Mouse (Mus musculus) NIH3T3 (cell line): ENCODE results near the gene Fbxw9.
A peak's percentile ranks its signal among the peaks of the same experiment; 100 is the strongest.

Experiments
- DNase-seq: peaks from one replicate; pipeline ENCODE4 v3.0.0-alpha.2; 2012; ENCODE audit warnings: low read depth

Gene Fbxw9

DNA sequence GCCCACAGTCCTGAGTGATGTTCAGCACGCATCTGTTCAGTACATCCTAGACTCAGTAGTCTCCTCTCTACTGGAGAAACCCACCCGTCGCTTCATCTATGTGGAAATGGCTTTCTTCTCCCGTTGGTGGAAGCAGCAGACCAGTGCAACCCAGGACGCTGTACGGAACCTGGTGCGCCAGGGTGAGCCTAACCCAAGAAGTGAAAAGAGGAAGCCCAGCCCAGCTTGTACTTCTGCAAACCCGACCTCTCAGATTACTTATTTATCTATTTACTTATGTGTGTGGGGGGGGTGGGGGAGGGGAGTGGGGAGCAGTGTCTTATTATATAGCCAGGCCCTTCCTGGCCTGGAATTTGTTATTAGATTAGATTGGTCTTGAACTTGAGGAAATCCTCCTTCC is 24.8 kb downstream of the Fbxw9 start:
- DNase-seq = no peak

DNA sequence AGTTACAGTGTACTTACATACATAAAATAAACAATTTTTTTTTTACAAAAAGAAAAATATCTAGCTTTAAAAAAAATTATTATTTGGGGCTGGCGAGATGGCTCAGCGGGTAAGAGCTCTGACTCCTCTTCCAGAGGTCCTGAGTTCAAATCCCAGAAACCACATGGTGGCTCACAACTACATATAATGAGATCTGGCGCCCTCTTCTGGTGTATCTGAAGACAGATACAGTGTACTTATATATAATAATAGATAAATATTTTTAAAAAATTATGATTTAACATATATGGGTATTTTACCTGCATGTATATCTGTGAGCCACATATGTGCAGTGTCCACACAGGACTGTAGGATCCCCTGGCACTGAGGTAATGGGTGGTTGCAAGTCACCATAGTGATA is 26.4 kb downstream of the Fbxw9 start:
- no peak for DNase-seq

DNA sequence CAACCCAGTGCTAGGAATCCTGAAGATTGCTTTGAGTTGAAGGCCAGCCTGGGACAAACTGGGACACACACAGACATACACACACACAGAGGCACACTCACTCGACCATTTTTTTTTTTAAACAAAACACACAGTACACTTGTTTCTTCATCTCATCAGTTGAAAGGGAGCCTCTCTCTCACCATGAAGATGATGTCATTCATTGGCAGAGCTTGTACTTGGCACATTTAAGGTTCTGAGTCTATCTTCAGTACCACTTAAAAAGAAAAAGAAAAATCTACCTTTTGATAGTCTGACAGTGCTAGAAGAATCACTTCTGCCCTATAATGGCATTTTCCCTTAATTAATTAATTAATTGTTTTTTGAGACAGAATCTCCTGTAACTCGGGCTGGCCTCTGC is 28.9 kb downstream of the Fbxw9 start:
- peak; percentile 57 for DNase-seq

DNA sequence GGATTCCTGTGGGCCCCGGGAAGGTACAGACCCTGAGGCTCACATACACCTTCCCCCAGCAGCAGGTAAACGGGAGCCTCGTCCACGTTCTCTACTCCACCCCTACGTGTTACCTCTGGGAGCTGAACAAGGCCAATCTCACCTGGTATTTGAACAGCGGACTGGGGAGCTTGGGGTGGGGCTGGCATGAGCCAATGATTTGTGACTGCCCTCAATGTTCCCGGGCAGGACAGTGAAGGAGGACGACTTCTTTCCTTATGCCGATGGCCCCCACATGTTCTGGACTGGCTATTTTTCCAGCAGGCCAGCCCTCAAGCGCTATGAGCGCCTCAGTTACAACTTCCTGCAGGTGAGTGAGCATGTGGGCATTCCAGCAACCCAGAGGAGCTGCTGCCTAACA is 31.0 kb downstream of the Fbxw9 start:
- DNase-seq = no peak

DNA sequence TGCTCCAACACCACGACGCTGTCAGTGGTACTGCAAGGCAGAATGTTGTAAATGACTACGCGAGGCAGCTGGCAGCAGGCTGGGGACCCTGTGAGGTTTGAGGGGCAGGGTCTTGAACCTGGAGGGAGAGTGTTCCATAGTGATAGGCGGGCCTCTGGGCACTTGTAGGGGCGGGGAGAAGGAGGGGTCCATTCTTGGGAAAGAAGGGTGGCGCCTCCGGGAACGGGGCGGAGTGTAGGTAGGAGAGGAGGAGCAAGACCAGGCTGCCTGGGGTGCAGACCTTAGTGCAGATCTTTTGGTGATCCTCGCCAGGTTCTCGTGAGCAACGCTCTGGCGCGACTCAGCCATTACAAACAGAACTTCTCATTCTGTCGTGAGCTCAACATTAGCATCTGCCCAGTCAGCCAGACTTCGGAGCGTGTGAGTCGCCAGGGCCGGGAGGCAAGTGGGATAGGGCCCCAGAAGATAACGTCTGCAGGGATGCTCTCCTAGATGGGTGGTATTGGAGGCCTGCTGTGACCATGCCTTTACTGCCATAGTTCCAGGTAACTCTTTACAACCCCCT is 31.8 kb downstream of the Fbxw9 start:
- no peak for DNase-seq

DNA sequence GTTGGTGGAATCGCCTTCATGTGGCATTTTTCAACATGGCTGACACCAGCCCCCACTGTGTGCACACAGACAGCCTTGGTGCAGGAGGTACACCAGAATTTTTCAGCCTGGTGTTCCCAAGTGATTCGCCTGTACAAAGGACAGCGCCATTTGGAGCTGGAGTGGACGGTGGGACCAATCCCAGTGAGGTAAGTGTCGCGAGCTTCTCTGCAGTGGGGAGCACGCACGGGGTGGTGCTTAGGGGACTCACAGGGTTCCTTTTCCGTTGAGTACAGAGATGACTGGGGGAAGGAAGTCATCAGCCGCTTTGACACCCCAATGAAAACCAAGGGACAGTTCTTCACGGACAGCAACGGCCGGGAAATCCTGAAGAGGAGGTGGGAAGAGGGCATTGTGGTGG is 35.2 kb downstream of the Fbxw9 start:
- no peak for DNase-seq

DNA sequence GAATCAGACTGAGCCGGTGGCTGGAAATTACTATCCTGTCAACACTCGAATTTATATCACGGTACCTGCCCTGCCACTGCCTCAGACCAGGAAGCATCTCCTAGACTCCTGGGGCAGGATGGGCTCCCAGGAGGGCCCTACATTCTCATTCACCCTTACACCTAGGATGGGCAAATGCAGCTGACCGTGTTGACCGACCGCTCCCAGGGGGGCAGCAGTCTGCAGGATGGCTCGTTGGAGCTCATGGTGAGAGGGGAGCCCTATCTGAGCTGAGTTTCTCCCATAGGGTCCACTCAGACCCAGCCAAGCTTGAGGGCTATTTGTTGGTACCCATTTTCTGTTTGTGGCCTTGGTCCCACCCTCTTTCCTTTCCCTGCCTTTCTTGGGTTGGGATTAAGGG is 35.7 kb downstream of the Fbxw9 start:
- no peak for DNase-seq

DNA sequence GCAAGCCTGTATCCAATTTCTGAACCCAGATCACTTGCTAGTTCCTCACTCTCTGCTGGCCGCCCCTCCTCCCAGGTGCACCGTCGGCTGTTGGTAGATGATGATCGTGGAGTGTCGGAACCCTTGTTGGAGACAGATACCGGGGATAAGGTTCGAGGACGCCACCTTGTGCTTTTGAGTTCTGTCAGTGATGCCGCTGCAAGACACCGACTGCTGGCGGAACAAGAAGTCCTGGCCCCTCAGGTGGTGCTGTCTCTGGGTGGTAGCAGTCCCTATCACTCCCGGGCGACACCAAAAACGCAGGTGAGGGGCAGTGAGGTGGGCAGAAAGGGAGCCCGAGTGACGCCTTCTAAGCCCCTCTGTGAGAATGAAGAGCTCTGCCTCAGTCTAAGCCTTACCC is 36.3 kb downstream of the Fbxw9 start:
- no peak for DNase-seq

DNA sequence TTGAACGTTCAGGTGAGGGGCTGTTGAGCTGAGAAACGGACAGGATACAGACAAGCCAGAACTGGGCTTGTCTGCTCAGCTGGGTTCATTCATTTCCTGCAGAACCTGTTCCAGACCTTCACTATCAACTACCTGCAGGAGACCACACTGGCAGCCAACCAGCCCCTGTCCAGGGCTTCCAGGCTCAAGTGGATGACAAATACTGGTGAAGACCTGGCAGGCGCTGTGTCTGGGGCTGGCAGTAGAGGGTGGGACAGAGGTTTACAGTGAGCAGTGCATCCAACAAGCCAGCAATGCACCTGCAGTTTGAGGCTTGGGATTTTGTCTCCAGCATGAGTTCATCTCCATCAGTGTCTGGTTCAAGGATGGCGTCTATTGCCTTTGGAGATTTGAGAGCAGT is 37.0 kb downstream of the Fbxw9 start:
- no peak for DNase-seq

DNA sequence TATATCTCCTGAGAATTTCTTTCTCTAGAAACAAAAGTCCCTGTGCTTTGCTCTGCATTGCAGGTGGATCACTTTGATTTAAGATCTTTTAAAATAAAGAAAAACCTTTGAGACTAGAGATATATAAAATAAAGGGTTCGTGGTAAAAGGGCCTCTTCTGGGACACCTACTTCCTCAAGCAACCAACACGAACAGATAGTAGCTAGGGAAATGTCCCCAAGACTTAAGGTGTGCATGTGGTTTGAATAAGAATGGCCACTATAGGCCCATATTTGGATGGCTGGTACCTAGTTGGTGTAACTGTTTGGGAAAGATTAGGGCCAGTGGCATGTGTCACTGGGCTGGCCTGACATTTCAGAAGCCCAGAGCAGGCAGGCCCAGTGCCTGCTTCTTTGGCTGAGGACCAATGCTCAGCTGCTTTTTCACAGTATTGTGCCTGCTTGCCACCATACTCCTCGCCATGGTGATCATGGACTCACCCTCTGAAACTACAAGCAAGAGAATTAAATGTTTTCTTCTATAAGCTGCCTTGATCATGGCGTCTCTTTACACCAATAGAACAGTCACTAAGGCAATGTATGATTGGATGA is 40.3 kb downstream of the Fbxw9 start:
- DNase-seq = no peak

DNA sequence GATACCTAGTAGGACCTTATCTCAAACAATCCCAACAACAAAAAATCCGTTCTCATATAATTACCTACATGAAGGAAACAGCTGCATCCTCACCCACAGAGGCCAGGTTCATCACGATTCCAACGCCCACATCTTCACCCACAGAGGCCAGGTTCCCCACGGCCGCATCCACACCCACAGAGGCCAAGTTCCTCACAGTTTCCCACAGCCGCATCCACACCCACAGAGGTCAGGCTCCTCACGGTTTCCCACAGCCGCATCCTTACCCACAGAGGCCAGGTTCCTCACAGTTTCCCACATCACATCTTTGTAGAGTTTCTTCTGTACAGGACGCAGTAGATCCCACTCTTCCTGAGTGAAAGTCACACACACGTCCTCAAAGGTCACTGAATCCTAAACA is 53.4 kb downstream of the Fbxw9 start:
- DNase-seq = no peak

DNA sequence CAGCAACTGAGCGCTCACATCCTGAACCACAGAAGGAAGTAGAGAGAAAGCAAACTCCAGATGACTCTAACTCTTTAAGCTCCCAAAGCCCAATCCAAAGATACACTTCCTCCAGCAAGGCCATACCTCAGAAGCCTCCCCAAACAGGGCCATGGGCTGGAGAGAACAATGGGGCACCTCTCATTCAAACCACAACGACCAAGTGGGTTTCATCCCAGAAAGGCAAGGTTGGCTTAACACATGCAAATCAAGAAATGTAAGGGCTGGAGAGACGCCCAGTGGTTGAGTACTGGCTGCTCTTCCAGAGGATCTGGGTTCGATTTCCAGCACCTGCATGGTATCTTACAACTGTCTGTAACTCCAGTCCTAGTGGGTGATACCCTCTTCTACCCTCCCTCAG is 55.6 kb downstream of the Fbxw9 start:
- no peak for DNase-seq
